Comparison of ENCODE assay signal across 11 mouse cellular contexts in the genomic region with DNA sequence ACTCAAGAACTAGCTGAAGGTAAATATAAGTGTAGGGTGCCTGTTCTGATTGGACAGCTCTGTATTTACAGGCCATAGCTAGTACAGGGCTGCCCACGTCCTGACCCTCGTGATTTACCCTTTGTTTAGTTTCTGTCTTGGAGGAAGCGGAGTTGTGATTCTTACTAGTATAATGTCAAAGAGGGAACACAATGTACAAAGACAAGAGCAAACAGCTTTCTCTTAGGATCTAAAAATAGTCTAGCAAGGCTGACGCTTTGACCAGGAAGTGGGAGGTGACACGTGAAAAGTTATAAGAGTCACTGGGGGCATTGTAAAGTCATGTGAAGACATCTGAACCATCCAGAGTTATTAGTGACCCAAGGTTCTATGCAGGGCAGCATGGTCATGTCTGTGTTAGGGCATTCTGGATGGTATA. TPM values are rescaled to one million over a fixed set of nuclear protein-coding genes. Genes with fewer than 3 reads are reported as not detected.
DNase-seq lines count a peak whose midpoint lies in the region; ATAC-seq and TF ChIP-seq lines count a peak whose summit lies in the region.
"Had no signal": no experiment of that assay in that cellular context is flagged by ENCODE, and none has a peak within 500 bp of the region (broad histone marks: within the 10 kb centered on the region; RNA-seq: fewer than 3 reads in every experiment).

No protein-coding gene starts in this region.

- WGBS in heart, embryonic 12.5 days = 21% methylated on average over 5 of the region's 5 CpGs
- WGBS in lung, postnatal 0 days = 7% methylated on average over 5 of the region's 5 CpGs
- whole genome bisulfite sequencing in forebrain, embryonic 14.5 days = 85% methylated on average over 5 of the region's 5 CpGs

- 0 out of 2 replicates have a peak, but pooled peaks have one; percentile 25 for ATAC-seq in heart, embryonic 12.5 days (ENCODE audit: insufficient number of reproducible peaks, low FRiP score)
- peak; percentile 94 for ATAC-seq in lung, postnatal 0 days
- no peak for ATAC-seq in forebrain, embryonic 14.5 days
- ATAC-seq: forebrain, embryonic 15.5 days had no signal

- peak overlapping the region; percentile 76 for H3K27ac ChIP-seq in heart, embryonic 12.5 days (ENCODE audit: poor library complexity, severe bottlenecking)
- peak overlapping the region; percentile 69 for H3K27ac ChIP-seq in lung, postnatal 0 days (ENCODE audit: low read length)
- H3K27ac ChIP-seq in forebrain, embryonic 14.5 days (ENCODE audit: low read depth, low read length) = no peak overlapping the region
- H3K27ac ChIP-seq: forebrain, embryonic 15.5 days; hindbrain, embryonic 15.5 days had no signal

- DNase-seq in heart, adult 11 months = peak; percentile 95
- DNase-seq in heart, postnatal 25 days (ENCODE audit: low spot score) = no peak
- peak; percentile 29 to 33 for DNase-seq in B cell, adult 2 months
- peak; percentile 92 for DNase-seq in lung, postnatal 0 days (ENCODE audit: low spot score)
- DNase-seq in cerebellum, adult 9-11 months = no peak
- no peak for DNase-seq in cerebellum, adult 18-20 months
- no peak for DNase-seq in forebrain, embryonic 14.5 days (ENCODE audit: low spot score)
- DNase-seq: embryo, embryonic 11 days had no signal

- H3K36me3 ChIP-seq in heart, embryonic 12.5 days = peaks cover 18% of the 10 kb centered on the region
- no peaks in the 10 kb centered on the region for H3K36me3 ChIP-seq in lung, postnatal 0 days (ENCODE audit: insufficient read depth, low read length)
- H3K36me3 ChIP-seq in forebrain, embryonic 14.5 days (ENCODE audit: control insufficient read depth, insufficient read depth, low read length) = peaks cover 11% of the 10 kb centered on the region; the same call in 1 of the 2 replicates

- peak overlapping the region; percentile 32; the same call in 1 of the 2 replicates for H3K4me2 ChIP-seq in heart, embryonic 12.5 days
- H3K4me2 ChIP-seq in lung, postnatal 0 days (replicated peaks; ENCODE audit: low read depth, low read length) = no peak overlapping the region
- no peak overlapping the region for H3K4me2 ChIP-seq in forebrain, embryonic 14.5 days (ENCODE audit: low read length)
- H3K4me2 ChIP-seq: forebrain, embryonic 15.5 days; hindbrain, embryonic 15.5 days had no signal

- TF ChIP-seq EP300 in lung, postnatal 0 days (IDR thresholded peaks at IDR 0.05) = peak; percentile 99

- no peaks in the 10 kb centered on the region for H3K27me3 ChIP-seq in heart, embryonic 12.5 days (replicated peaks)
- no peaks in the 10 kb centered on the region for H3K27me3 ChIP-seq in lung, postnatal 0 days (replicated peaks; ENCODE audit: insufficient read depth, low read length)
- no peaks in the 10 kb centered on the region for H3K27me3 ChIP-seq in forebrain, embryonic 14.5 days (replicated peaks; ENCODE audit: control insufficient read depth, insufficient read depth, low read length)
- H3K27me3 ChIP-seq: forebrain, embryonic 15.5 days; hindbrain, embryonic 15.5 days had no signal

- intact Hi-C loops in heart, postnatal 25 days (cut with DNase I) = no loop called here

- H3K4me3 ChIP-seq in heart, embryonic 12.5 days = no peak overlapping the region
- H3K4me3 ChIP-seq in lung, postnatal 0 days (ENCODE audit: low read depth, low read length) = no peak overlapping the region
- no peak overlapping the region for H3K4me3 ChIP-seq in forebrain, embryonic 14.5 days (ENCODE audit: low read depth, low read length)
- H3K4me3 ChIP-seq: forebrain, embryonic 15.5 days; hindbrain, embryonic 15.5 days had no signal

- H3K4me1 ChIP-seq in heart, embryonic 12.5 days (replicated peaks) = peaks cover 9% of the 10 kb centered on the region
- no peaks in the 10 kb centered on the region for H3K4me1 ChIP-seq in lung, postnatal 0 days (ENCODE audit: insufficient read depth, low read depth, low read length)
- H3K4me1 ChIP-seq in forebrain, embryonic 14.5 days (ENCODE audit: control insufficient read depth, insufficient read depth, low read length) = 0 out of 2 replicates have a peak, but pooled peaks cover 3% of the 10 kb centered on the region
- H3K4me1 ChIP-seq: hindbrain, embryonic 15.5 days had no signal

- TF ChIP-seq CTCF in lung, postnatal 0 days (IDR thresholded peaks at IDR 0.05) = no peak

- H3K9me3 ChIP-seq in heart, embryonic 12.5 days (replicated peaks) = peaks cover 8% of the 10 kb centered on the region
- 0 out of 2 replicates have a peak, but pooled peaks cover 5% of the 10 kb centered on the region for H3K9me3 ChIP-seq in lung, postnatal 0 days (ENCODE audit: low read length)
- no peaks in the 10 kb centered on the region for H3K9me3 ChIP-seq in forebrain, embryonic 14.5 days (replicated peaks; ENCODE audit: control insufficient read depth, low read length)

- no peak overlapping the region for H3K9ac ChIP-seq in heart, embryonic 12.5 days
- H3K9ac ChIP-seq in lung, postnatal 0 days (replicated peaks; ENCODE audit: low read depth) = no peak overlapping the region
- no peak overlapping the region for H3K9ac ChIP-seq in forebrain, embryonic 14.5 days (ENCODE audit: low read length)
- H3K9ac ChIP-seq: forebrain, embryonic 15.5 days; hindbrain, embryonic 15.5 days had no signal

RNA-seq across cellular contexts. Expression of a gene that starts 52.8 kb away (rescaled TPM):
- 100 to 1,000 TPM; 416 to 492 TPM for total RNA-seq in heart, postnatal 25 days (2021)
- 413 and 416 TPM in 2 replicates for polyA plus RNA-seq in heart, embryonic 12.5 days (2016; fragmentation: Nextera tagmentation; extraction: Ambion mirVana)
- 359 and 444 TPM in 2 replicates for polyA plus RNA-seq in lung, postnatal 0 days (2015; fragmentation: Nextera tagmentation; extraction: Ambion mirVana)
- 52.5 and 75.3 TPM in 2 replicates for polyA plus RNA-seq in forebrain, embryonic 14.5 days (2014; fragmentation: Nextera tagmentation; extraction: Ambion mirVana)

Comparison
In these comparisons a context has a peak if more than half of its experiments do, and no peak if none do; other contexts are left out.
1. DNase-seq: peak in heart, adult 11 months (single experiment), B cell, adult 2 months (2 of 2) and lung, postnatal 0 days (single experiment); none in heart, postnatal 25 days (single experiment), cerebellum, adult 9-11 months (single experiment), cerebellum, adult 18-20 months (0 of 2) and forebrain, embryonic 14.5 days (single experiment).